ENCODE assay signal across 9 mouse cellular contexts in genomic region chr1:87264134-87265006, GRCm38 (mm10). TPM values are rescaled to one million over a fixed set of nuclear protein-coding genes. Genes with fewer than 3 reads are reported as not detected.
DNase-seq lines count a peak whose midpoint lies in the region; ATAC-seq and TF ChIP-seq lines count a peak whose summit lies in the region.
"Had no signal": no experiment of that assay in that cellular context is flagged by ENCODE, and none has a peak within 500 bp of the region (broad histone marks: within the 10 kb centered on the region; RNA-seq: fewer than 3 reads in every experiment).

Gene Efhd1, plus strand, starts transcription at chr1:87264363.

- no peaks in the 10 kb centered on the region for H3K36me3 ChIP-seq in ES-Bruce4 (ENCODE audit: control insufficient read depth, insufficient read depth, low read length, poor library complexity, severe bottlenecking)
- no peaks in the 10 kb centered on the region for H3K36me3 ChIP-seq in embryonic facial prominence, embryonic 10.5 days (replicated peaks)
- no peaks in the 10 kb centered on the region for H3K36me3 ChIP-seq in heart, embryonic 16.5 days (ENCODE audit: control insufficient read depth, insufficient read depth)
- H3K36me3 ChIP-seq in stomach, postnatal 0 days (ENCODE audit: control insufficient read depth, insufficient read depth, low read length), result no peaks in the 10 kb centered on the region

- DNase-seq in cerebellum, postnatal 36 days, result peak; percentile 22 to 30
- no peak for DNase-seq in cerebellum, adult 11-12 months
- DNase-seq in embryonic facial prominence, embryonic 10.5 days (ENCODE audit: low spot score), result peak; percentile 77
- peak; percentile 80 for DNase-seq in kidney, postnatal 10 days
- peak; percentile 13 for DNase-seq in lung, postnatal 10 days
- peak; percentile 43 for DNase-seq in stomach, postnatal 0 days (ENCODE audit: low spot score)

- no peak within 1 kb of the TSS for H3K27ac ChIP-seq in ES-Bruce4 (ENCODE audit: insufficient read depth, low read length)
- H3K27ac ChIP-seq in embryonic facial prominence, embryonic 10.5 days (replicated peaks), result peak within 1 kb of the TSS; percentile 65; the same call in 1 of the 2 replicates
- no peak within 1 kb of the TSS for H3K27ac ChIP-seq in heart, embryonic 16.5 days (ENCODE audit: low read length)
- no peak within 1 kb of the TSS for H3K27ac ChIP-seq in stomach, postnatal 0 days (replicated peaks)
- H3K27ac ChIP-seq: macrophage had no signal

- H3K4me1 ChIP-seq in ES-Bruce4 (ENCODE audit: control insufficient read depth, insufficient read depth, low read length), result peaks cover 1% of the 10 kb centered on the region
- peaks cover 28% of the 10 kb centered on the region for H3K4me1 ChIP-seq in embryonic facial prominence, embryonic 10.5 days
- H3K4me1 ChIP-seq in heart, embryonic 16.5 days (ENCODE audit: control insufficient read depth, insufficient read depth, low read length), result peaks cover 11% of the 10 kb centered on the region
- peaks cover 6% of the 10 kb centered on the region; the same call in 1 of the 2 replicates for H3K4me1 ChIP-seq in stomach, postnatal 0 days (replicated peaks; ENCODE audit: control insufficient read depth, insufficient read depth)

- ATAC-seq in heart, embryonic 16.5 days (replicated peaks; ENCODE audit: extremely low read depth, insufficient read depth, low FRiP score), result no peak
- ATAC-seq in stomach, postnatal 0 days (ENCODE audit: low FRiP score, low TSS enrichment), result peak; percentile 48

- peaks cover 22% of the 10 kb centered on the region for H3K27me3 ChIP-seq in ES-Bruce4 (ENCODE audit: control insufficient read depth, insufficient read depth, low read length, poor library complexity, severe bottlenecking)
- peaks cover 98% of the 10 kb centered on the region for H3K27me3 ChIP-seq in embryonic facial prominence, embryonic 10.5 days (replicated peaks; ENCODE audit: low read depth, poor library complexity, severe bottlenecking)
- peaks cover 63% of the 10 kb centered on the region for H3K27me3 ChIP-seq in heart, embryonic 16.5 days (ENCODE audit: control insufficient read depth, insufficient read depth, low read length)
- H3K27me3 ChIP-seq in stomach, postnatal 0 days (ENCODE audit: control insufficient read depth, insufficient read depth, low read length), result peaks cover 21% of the 10 kb centered on the region; the same call in 1 of the 2 replicates

- TF ChIP-seq POLR2A in ES-Bruce4 (IDR thresholded peaks at IDR 0.05; ENCODE audit: insufficient read depth, low read length), result no peak

- TF ChIP-seq EP300 in ES-Bruce4 (IDR thresholded peaks at IDR 0.05; ENCODE audit: insufficient read depth, low read depth, low read length), result no peak
- TF ChIP-seq EP300 in stomach, postnatal 0 days (optimal IDR thresholded peaks at IDR 0.05), result no peak

- TF ChIP-seq CTCF in ES-Bruce4 (IDR thresholded peaks at IDR 0.05; ENCODE audit: low read depth, low read length), result no peak
- TF ChIP-seq CTCF in stomach, postnatal 0 days (IDR thresholded peaks at IDR 0.05; ENCODE audit: low read depth), result no peak

- H3K4me2 ChIP-seq in heart, embryonic 16.5 days (ENCODE audit: low read depth, low read length), result peak within 1 kb of the TSS; percentile 78
- H3K4me2 ChIP-seq in stomach, postnatal 0 days (replicated peaks; ENCODE audit: low read depth), result peak within 1 kb of the TSS; percentile 76

- peak within 1 kb of the TSS; percentile 64 for H3K9ac ChIP-seq in ES-Bruce4 (ENCODE audit: low read depth, poor library complexity, severe bottlenecking)
- H3K9ac ChIP-seq in heart, embryonic 16.5 days (ENCODE audit: low read length), result peak within 1 kb of the TSS; percentile 27; the same call in 1 of the 2 replicates
- peak within 1 kb of the TSS; percentile 55 for H3K9ac ChIP-seq in stomach, postnatal 0 days (ENCODE audit: low read length)

- H3K9me3 ChIP-seq in ES-Bruce4 (replicated peaks; ENCODE audit: control insufficient read depth, insufficient read depth, low read length, poor library complexity, severe bottlenecking), result no peaks in the 10 kb centered on the region
- H3K9me3 ChIP-seq in embryonic facial prominence, embryonic 10.5 days, result no peaks in the 10 kb centered on the region
- no peaks in the 10 kb centered on the region for H3K9me3 ChIP-seq in heart, embryonic 16.5 days (replicated peaks; ENCODE audit: control insufficient read depth, low read length)
- no peaks in the 10 kb centered on the region for H3K9me3 ChIP-seq in stomach, postnatal 0 days (ENCODE audit: control insufficient read depth, low read length)

- H3K4me3 ChIP-seq in ES-Bruce4 (ENCODE audit: low read depth, low read length), result peak within 1 kb of the TSS; percentile 80
- peak within 1 kb of the TSS; percentile 68 for H3K4me3 ChIP-seq in embryonic facial prominence, embryonic 10.5 days
- peak within 1 kb of the TSS; percentile 53 for H3K4me3 ChIP-seq in heart, embryonic 16.5 days (ENCODE audit: low read length)
- peak within 1 kb of the TSS; percentile 46 for H3K4me3 ChIP-seq in stomach, postnatal 0 days (ENCODE audit: low read depth, low read length)

- under 1% methylated on average over 70 of the region's 70 CpGs for WGBS in embryonic facial prominence, embryonic 10.5 days
- WGBS in heart, embryonic 16.5 days, result under 1% methylated on average over 70 of the region's 70 CpGs
- WGBS in stomach, postnatal 0 days, result under 1% methylated on average over 69 of the region's 70 CpGs

RNA-seq across cellular contexts. Expression of gene Efhd1, which starts in this region (rescaled TPM):
- 1.9 and 2.2 TPM in 2 replicates for polyA plus RNA-seq in ES-Bruce4 (2011; ENCODE audit: insufficient read depth, insufficient read length, low read depth, missing spikeins)
- polyA plus RNA-seq in embryonic facial prominence, embryonic 10.5 days (2016; fragmentation: Nextera tagmentation; extraction: Ambion mirVana), result 0.69 and 0.77 TPM in 2 replicates
- 0.46 and 0.76 TPM in 2 replicates for polyA plus RNA-seq in heart, embryonic 16.5 days (2015; fragmentation: Nextera tagmentation; extraction: Ambion mirVana)
- 0.50 and 0.73 TPM in 2 replicates for polyA plus RNA-seq in stomach, postnatal 0 days (2015; fragmentation: Nextera tagmentation; extraction: Ambion mirVana)

Comparison
In these comparisons a context has a peak if more than half of its experiments do, and no peak if none do; other contexts are left out.
1. Peak in DNase-seq, H3K4me3 ChIP-seq and H3K27ac ChIP-seq in embryonic facial prominence, embryonic 10.5 days; RNA of the gene not detected or under 1 TPM.
2. Peak in DNase-seq, ATAC-seq, H3K4me3 ChIP-seq, H3K9ac ChIP-seq and H3K4me2 ChIP-seq in stomach, postnatal 0 days; RNA of the gene not detected or under 1 TPM.